Mouse (Mus musculus): ENCODE results near the gene Olfr1311. TPM values are rescaled to one million over a fixed set of nuclear protein-coding genes. Genes with fewer than 3 reads are reported as not detected.
"Not testable (repeated sequence)": the region's sequence is repeated elsewhere in the genome, so short reads cannot be mapped to it uniquely, and the experiment has no call there.

Gene Olfr1311
- polyA plus RNA-seq (2014; fragmentation: Nextera tagmentation; extraction: Ambion mirVana) = not detected in 2 replicates

DNA sequence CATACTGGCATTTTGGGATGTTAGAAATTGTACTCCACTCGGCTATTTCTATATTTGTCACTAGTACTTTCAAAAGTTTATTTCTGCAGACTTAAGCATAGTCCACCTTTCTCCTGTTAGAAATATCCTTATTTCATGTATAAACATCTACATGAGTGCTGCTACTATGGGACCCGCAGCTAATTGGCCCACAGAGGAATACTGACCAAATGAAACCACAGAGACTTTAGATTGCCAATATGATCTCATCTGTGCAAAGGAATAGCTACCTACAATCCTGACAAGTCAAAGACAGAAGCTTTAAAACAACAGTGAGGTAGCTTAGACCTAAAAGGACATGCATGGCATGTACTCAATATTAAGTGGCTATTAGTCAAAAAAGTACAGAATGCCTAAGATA is at the start of gene Olfr1311:
Gene Olfr1311, minus strand, starts transcription at position 101 of the 400 bp plus-strand sequence.
- H3K27me3 ChIP-seq (ENCODE audit: control insufficient read depth, insufficient read depth, low read length) = no peaks in the 10 kb centered on the region
- no peak within 1 kb of the TSS for H3K4me3 ChIP-seq (ENCODE audit: low read depth, low read length)
- H3K4me1 ChIP-seq (ENCODE audit: control insufficient read depth, insufficient read depth, low read length) = no peaks in the 10 kb centered on the region
- no peaks in the 10 kb centered on the region for H3K36me3 ChIP-seq (ENCODE audit: control insufficient read depth, insufficient read depth, low read length)
- no peak within 1 kb of the TSS for H3K4me2 ChIP-seq (ENCODE audit: low read depth, low read length)
- 94% methylated on average over 2 of the region's 2 CpGs for WGBS
- no peaks in the 10 kb centered on the region for H3K9me3 ChIP-seq (ENCODE audit: control insufficient read depth, low read length)
- H3K27ac ChIP-seq (ENCODE audit: low read depth, low read length) = no peak within 1 kb of the TSS
- no peak within 1 kb of the TSS for H3K9ac ChIP-seq (replicated peaks; ENCODE audit: low read depth, low read length)
- no peak for ATAC-seq (ENCODE audit: low read depth)

- Histone ChIP-seq H3K27ac (ENCODE audit: low read depth, low read length) (no peak within 1 kb of the TSS), H3K4me3 (ENCODE audit: low read depth, low read length) (no peak within 1 kb of the TSS), H3K36me3 (ENCODE audit: control insufficient read depth, insufficient read depth, low read length) (no peaks in the 10 kb centered on the region), H3K27me3 (ENCODE audit: control insufficient read depth, insufficient read depth, low read length) (no peaks in the 10 kb centered on the region), H3K4me1 (ENCODE audit: control insufficient read depth, insufficient read depth, low read length) (no peaks in the 10 kb centered on the region), H3K9me3 (ENCODE audit: control insufficient read depth, low read length) (no peaks in the 10 kb centered on the region), H3K4me2 (ENCODE audit: low read depth, low read length) (no peak within 1 kb of the TSS), H3K9ac (replicated peaks; ENCODE audit: low read depth, low read length) (no peak within 1 kb of the TSS)
- no peak for ATAC-seq (ENCODE audit: low read depth)
- 41% methylated on average over 1 of the region's 1 CpGs for WGBS
Measured at GRCm38 (mm10) chr2:112050138-112050537, 25.9 kb upstream of the Olfr1311 start, which contains the start of gene Olfr1312. TSS of gene Olfr1312 (minus strand) at chr2:112050238.

DNA sequence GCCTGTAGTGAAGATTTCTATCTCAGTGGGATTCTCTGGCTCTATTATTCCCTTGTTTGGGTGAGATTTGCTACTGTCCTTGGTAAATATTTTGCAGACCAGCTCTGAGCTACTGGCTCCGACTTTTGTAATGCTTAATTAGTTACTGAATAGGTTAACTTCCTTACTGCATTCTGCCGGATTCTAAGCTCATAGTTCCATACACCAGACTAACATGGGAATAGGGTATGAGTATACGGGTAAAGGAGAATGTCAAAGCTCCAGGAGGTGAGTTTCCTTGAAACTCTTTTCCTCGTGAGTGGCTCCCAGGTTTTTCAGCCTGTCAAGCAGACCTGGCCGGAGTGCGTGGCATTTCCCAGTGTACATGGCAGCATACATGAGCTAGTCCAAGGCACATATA is 2.8 kb upstream of the Olfr1311 start:
- H3K36me3 ChIP-seq (ENCODE audit: control insufficient read depth, insufficient read depth, low read length); H3K27ac ChIP-seq (ENCODE audit: low read depth, low read length); H3K9me3 ChIP-seq (ENCODE audit: control insufficient read depth, low read length); H3K27me3 ChIP-seq (ENCODE audit: control insufficient read depth, insufficient read depth, low read length); H3K4me3 ChIP-seq (ENCODE audit: low read depth, low read length); H3K4me1 ChIP-seq (ENCODE audit: control insufficient read depth, insufficient read depth, low read length); ATAC-seq (ENCODE audit: low read depth); H3K9ac ChIP-seq (replicated peaks; ENCODE audit: low read depth, low read length); H3K4me2 ChIP-seq (ENCODE audit: low read depth, low read length): not testable (repeated sequence)
- 59% methylated on average over 6 of the region's 6 CpGs for WGBS

DNA sequence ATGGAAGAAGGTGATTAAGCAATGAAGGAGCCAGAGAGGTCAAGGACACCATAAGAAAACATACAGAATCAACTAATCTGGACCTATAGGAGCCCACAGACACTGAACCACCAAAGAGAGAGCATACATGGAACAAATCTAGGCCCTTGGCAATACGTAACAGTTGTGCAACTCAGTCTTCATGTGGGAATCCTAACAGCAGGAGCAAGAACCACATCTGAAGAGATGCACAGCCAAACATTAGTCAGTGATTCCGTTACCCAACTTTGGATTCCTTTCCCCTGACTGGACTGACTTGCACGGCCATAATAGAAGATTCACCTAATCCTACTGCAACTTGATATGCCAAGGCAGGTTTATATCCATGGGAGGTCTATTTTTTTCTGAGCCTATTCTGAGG is 9.3 kb downstream of the Olfr1311 start:
- Histone ChIP-seq H3K9ac (replicated peaks; ENCODE audit: low read depth, low read length) (no peak overlapping the region), H3K4me2 (ENCODE audit: low read depth, low read length) (no peak overlapping the region), H3K27me3 (ENCODE audit: control insufficient read depth, insufficient read depth, low read length) (no peaks in the 10 kb centered on the region), H3K27ac (ENCODE audit: low read depth, low read length) (no peak overlapping the region), H3K9me3 (ENCODE audit: control insufficient read depth, low read length) (no peaks in the 10 kb centered on the region), H3K4me3 (ENCODE audit: low read depth, low read length) (no peak overlapping the region), H3K4me1 (ENCODE audit: control insufficient read depth, insufficient read depth, low read length) (no peaks in the 10 kb centered on the region), H3K36me3 (ENCODE audit: control insufficient read depth, insufficient read depth, low read length) (no peaks in the 10 kb centered on the region)
- no peak for ATAC-seq (ENCODE audit: low read depth)
- 87% methylated on average over 3 of the region's 3 CpGs for WGBS

GRCm38 (mm10) chr2:112012608-112013007 is 11.6 kb downstream of the Olfr1311 start, which contains the start of gene Olfr1310:
TSS of gene Olfr1310 (minus strand) at chr2:112012708.
- no peaks in the 10 kb centered on the region for H3K9me3 ChIP-seq (ENCODE audit: control insufficient read depth, low read length)
- H3K4me2 ChIP-seq (ENCODE audit: low read depth, low read length) = no peak within 1 kb of the TSS
- H3K27me3 ChIP-seq (ENCODE audit: control insufficient read depth, insufficient read depth, low read length) = no peaks in the 10 kb centered on the region
- no peaks in the 10 kb centered on the region for H3K4me1 ChIP-seq (ENCODE audit: control insufficient read depth, insufficient read depth, low read length)
- H3K36me3 ChIP-seq (ENCODE audit: control insufficient read depth, insufficient read depth, low read length) = no peaks in the 10 kb centered on the region
- ATAC-seq (ENCODE audit: low read depth) = no peak
- no peak within 1 kb of the TSS for H3K27ac ChIP-seq (ENCODE audit: low read depth, low read length)
- no peak within 1 kb of the TSS for H3K4me3 ChIP-seq (ENCODE audit: low read depth, low read length)
- no peak within 1 kb of the TSS for H3K9ac ChIP-seq (replicated peaks; ENCODE audit: low read depth, low read length)

DNA sequence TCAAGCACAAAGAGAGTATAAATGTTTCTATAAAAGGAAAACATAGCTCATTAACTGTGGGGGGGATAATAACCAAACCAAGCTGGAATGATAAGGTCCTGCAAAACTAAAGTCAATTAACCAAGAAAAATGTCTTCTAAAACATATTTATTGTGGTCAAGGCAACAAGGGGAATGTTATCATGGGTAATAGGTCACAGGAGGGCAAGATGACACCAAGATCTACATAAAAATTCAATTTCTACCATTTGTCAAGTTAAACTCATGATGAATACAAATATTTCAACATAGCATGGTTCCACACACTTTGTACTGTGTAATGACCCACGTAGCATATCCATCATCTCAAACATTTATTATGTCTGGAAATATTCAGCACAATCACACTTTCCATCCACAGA is 34.0 kb downstream of the Olfr1311 start, which contains the start of gene Olfr1309:
Gene Olfr1309, minus strand, starts transcription at position 101 of the 400 bp plus-strand sequence.
- Histone ChIP-seq H3K4me1 (ENCODE audit: control insufficient read depth, insufficient read depth, low read length) (no peaks in the 10 kb centered on the region), H3K4me3 (ENCODE audit: low read depth, low read length) (no peak within 1 kb of the TSS), H3K36me3 (ENCODE audit: control insufficient read depth, insufficient read depth, low read length) (no peaks in the 10 kb centered on the region), H3K9me3 (ENCODE audit: control insufficient read depth, low read length) (no peaks in the 10 kb centered on the region), H3K27ac (ENCODE audit: low read depth, low read length) (no peak within 1 kb of the TSS), H3K9ac (replicated peaks; ENCODE audit: low read depth, low read length) (no peak within 1 kb of the TSS), H3K27me3 (ENCODE audit: control insufficient read depth, insufficient read depth, low read length) (no peaks in the 10 kb centered on the region), H3K4me2 (ENCODE audit: low read depth, low read length) (no peak within 1 kb of the TSS)
- 79% methylated on average over 1 of the region's 1 CpGs for WGBS
- no peak for ATAC-seq (ENCODE audit: low read depth)

Other genes starting within 250 kb of the Olfr1311 start
- gene Olfr1302, start 247.0 kb downstream of the Olfr1311 start, polyA plus RNA-seq (2014; fragmentation: Nextera tagmentation; extraction: Ambion mirVana) = not detected in 2 replicates
- gene Olfr1303, start 204.1 kb downstream of the Olfr1311 start, polyA plus RNA-seq (2014; fragmentation: Nextera tagmentation; extraction: Ambion mirVana) = not detected in 2 replicates
- gene Olfr1305, start 147.3 kb downstream of the Olfr1311 start, polyA plus RNA-seq (2014; fragmentation: Nextera tagmentation; extraction: Ambion mirVana) = not detected in 2 replicates
- gene Olfr1306, start 108.1 kb downstream of the Olfr1311 start, polyA plus RNA-seq (2014; fragmentation: Nextera tagmentation; extraction: Ambion mirVana) = not detected in 2 replicates
- 0.03 TPM in 1 of 2 replicates, not detected in the other for gene Olfr1307, start 75.0 kb downstream of the Olfr1311 start, polyA plus RNA-seq (2014; fragmentation: Nextera tagmentation; extraction: Ambion mirVana)
- gene Olfr1308, start 59.5 kb downstream of the Olfr1311 start, polyA plus RNA-seq (2014; fragmentation: Nextera tagmentation; extraction: Ambion mirVana) = not detected in 2 replicates
- not detected in 2 replicates for gene Olfr1309, start 34.1 kb downstream of the Olfr1311 start, polyA plus RNA-seq (2014; fragmentation: Nextera tagmentation; extraction: Ambion mirVana)
- not detected in 2 replicates for gene Olfr1310, start 11.7 kb downstream of the Olfr1311 start, polyA plus RNA-seq (2014; fragmentation: Nextera tagmentation; extraction: Ambion mirVana)
- not detected in 2 replicates for gene Olfr1312, start 25.8 kb upstream of the Olfr1311 start, polyA plus RNA-seq (2014; fragmentation: Nextera tagmentation; extraction: Ambion mirVana)
- gene Olfr1313, start 53.4 kb upstream of the Olfr1311 start, polyA plus RNA-seq (2014; fragmentation: Nextera tagmentation; extraction: Ambion mirVana) = not detected in 2 replicates
- gene Olfr1314, start 72.4 kb upstream of the Olfr1311 start, polyA plus RNA-seq (2014; fragmentation: Nextera tagmentation; extraction: Ambion mirVana) = not detected in 2 replicates
- gene Olfr1315-ps1, start 91.0 kb upstream of the Olfr1311 start, polyA plus RNA-seq (2014; fragmentation: Nextera tagmentation; extraction: Ambion mirVana) = not detected in 2 replicates
- not detected in 2 replicates for gene Olfr1316, start 110.6 kb upstream of the Olfr1311 start, polyA plus RNA-seq (2014; fragmentation: Nextera tagmentation; extraction: Ambion mirVana)
- not detected in 2 replicates for gene Olfr1317, start 115.9 kb upstream of the Olfr1311 start, polyA plus RNA-seq (2014; fragmentation: Nextera tagmentation; extraction: Ambion mirVana)
- 0.08 TPM in 1 of 2 replicates, not detected in the other for gene Olfr1318, start 129.8 kb upstream of the Olfr1311 start, polyA plus RNA-seq (2014; fragmentation: Nextera tagmentation; extraction: Ambion mirVana)
- gene Lpcat4, start 215.1 kb upstream of the Olfr1311 start, polyA plus RNA-seq (2014; fragmentation: Nextera tagmentation; extraction: Ambion mirVana) = 22.4 and 26.1 TPM in 2 replicates
- 0.09 TPM in 1 of 2 replicates, not detected in the other for gene Nutm1, start 234.9 kb upstream of the Olfr1311 start, polyA plus RNA-seq (2014; fragmentation: Nextera tagmentation; extraction: Ambion mirVana)
- gene Nop10, start 237.5 kb upstream of the Olfr1311 start, polyA plus RNA-seq (2014; fragmentation: Nextera tagmentation; extraction: Ambion mirVana) = 156 and 185 TPM in 2 replicates
- 26.9 and 28.7 TPM in 2 replicates for gene Slc12a6, start 241.4 kb upstream of the Olfr1311 start, polyA plus RNA-seq (2014; fragmentation: Nextera tagmentation; extraction: Ambion mirVana)
- gene Gm21985, start 241.9 kb upstream of the Olfr1311 start, polyA plus RNA-seq (2014; fragmentation: Nextera tagmentation; extraction: Ambion mirVana) = not detected in 2 replicates